Mouse (Mus musculus): ENCODE results near the gene Fancd2os. TPM values are rescaled to one million over a fixed set of nuclear protein-coding genes. Genes with fewer than 3 reads are reported as not detected.

Gene Fancd2os
- polyA plus RNA-seq, 1 experiment from 2014 or later: 0.17 TPM

DNA sequence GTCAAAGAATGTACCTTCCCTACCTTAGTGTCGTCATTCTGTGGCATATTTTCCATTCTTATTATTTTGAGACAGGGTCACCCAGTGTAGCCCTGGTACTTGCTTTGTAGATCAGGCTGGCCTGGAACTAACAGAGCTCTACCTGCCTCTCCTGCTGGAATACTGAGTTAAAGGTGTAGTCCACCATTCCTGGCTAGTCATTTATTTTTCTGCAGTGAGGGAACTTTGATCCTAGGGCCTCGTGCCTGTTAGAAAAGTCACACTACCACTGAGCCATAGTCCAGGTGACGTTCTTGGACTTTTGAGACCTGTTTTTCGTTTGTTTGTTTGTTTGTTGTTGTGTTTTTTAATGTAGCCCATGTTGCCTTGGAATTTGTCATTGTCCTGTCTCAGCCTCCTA, 38.7 kb upstream of the Fancd2os start:
- Histone ChIP-seq H3K9ac (no peak overlapping the region), H3K27ac (ENCODE audit: low read depth) (no peak overlapping the region), H3K4me1 (ENCODE audit: insufficient read depth) (no peaks in the 10 kb centered on the region), H3K4me2 (no peak overlapping the region), H3K4me3 (ENCODE audit: low read depth, low read length) (no peak overlapping the region), H3K27me3 (ENCODE audit: insufficient read depth, low read length) (no peaks in the 10 kb centered on the region), H3K9me3 (ENCODE audit: low read depth, low read length) (no peaks in the 10 kb centered on the region), H3K36me3 (ENCODE audit: insufficient read depth) (no peaks in the 10 kb centered on the region)
- 69% methylated on average over 4 of the region's 4 CpGs for WGBS
- no peak for TF ChIP-seq CTCF (IDR thresholded peaks at IDR 0.05; ENCODE audit: low read depth)
- no peak for DNase-seq
- ATAC-seq (ENCODE audit: insufficient read depth): no peak

- ATAC-seq (ENCODE audit: insufficient read depth): peak; percentile 97
- H3K4me2 ChIP-seq: peak within 1 kb of the TSS; percentile 73
- 7% methylated on average over 37 of the region's 37 CpGs for WGBS
- no peaks in the 10 kb centered on the region for H3K4me1 ChIP-seq (ENCODE audit: insufficient read depth)
- no peaks in the 10 kb centered on the region for H3K27me3 ChIP-seq (ENCODE audit: insufficient read depth, low read length)
- H3K9me3 ChIP-seq (ENCODE audit: low read depth, low read length): no peaks in the 10 kb centered on the region
- H3K36me3 ChIP-seq (ENCODE audit: insufficient read depth): no peaks in the 10 kb centered on the region
- H3K9ac ChIP-seq: peak within 1 kb of the TSS; percentile 62
- peak; percentile 99 for TF ChIP-seq CTCF (IDR thresholded peaks at IDR 0.05; ENCODE audit: low read depth)
- peak; percentile 96 for DNase-seq
- peak within 1 kb of the TSS; percentile 45 for H3K4me3 ChIP-seq (ENCODE audit: low read depth, low read length)
- H3K27ac ChIP-seq (ENCODE audit: low read depth): no peak within 1 kb of the TSS
These were observed 38.0 kb upstream of the Fancd2os start, which contains the start of gene Irak2 for GRCm38 (mm10) chr6:113638302-113639040. Gene Irak2 (plus strand): TSS chr6:113638467.

- Histone ChIP-seq H3K4me3 (ENCODE audit: low read depth, low read length) (no peak overlapping the region), H3K4me2 (no peak overlapping the region), H3K36me3 (ENCODE audit: insufficient read depth) (peaks cover 47% of the 10 kb centered on the region), H3K4me1 (ENCODE audit: insufficient read depth) (no peaks in the 10 kb centered on the region), H3K9ac (no peak overlapping the region), H3K9me3 (ENCODE audit: low read depth, low read length) (no peaks in the 10 kb centered on the region), H3K27me3 (ENCODE audit: insufficient read depth, low read length) (no peaks in the 10 kb centered on the region), H3K27ac (ENCODE audit: low read depth) (no peak overlapping the region)
- TF ChIP-seq CTCF (IDR thresholded peaks at IDR 0.05; ENCODE audit: low read depth): no peak
- DNase-seq: no peak
- no peak for ATAC-seq (ENCODE audit: insufficient read depth)
- 90% methylated on average over 4 of the region's 4 CpGs for WGBS
These were observed 32.3 kb upstream of the Fancd2os start for GRCm38 (mm10) chr6:113632863-113633262.

- no peaks in the 10 kb centered on the region for H3K9me3 ChIP-seq (ENCODE audit: low read depth, low read length)
- H3K4me3 ChIP-seq (ENCODE audit: low read depth, low read length): no peak overlapping the region
- H3K27me3 ChIP-seq (ENCODE audit: insufficient read depth, low read length): no peaks in the 10 kb centered on the region
- DNase-seq (no peak), ATAC-seq (ENCODE audit: insufficient read depth) (no peak)
- H3K9ac ChIP-seq: no peak overlapping the region
- 83% methylated on average over 5 of the region's 5 CpGs for WGBS
- H3K36me3 ChIP-seq (ENCODE audit: insufficient read depth): peaks cover 57% of the 10 kb centered on the region
- no peak for TF ChIP-seq CTCF (IDR thresholded peaks at IDR 0.05; ENCODE audit: low read depth)
- H3K4me1 ChIP-seq (ENCODE audit: insufficient read depth): no peaks in the 10 kb centered on the region
- no peak overlapping the region for H3K27ac ChIP-seq (ENCODE audit: low read depth)
- H3K4me2 ChIP-seq: no peak overlapping the region
These were observed 29.8 kb upstream of the Fancd2os start for GRCm38 (mm10) chr6:113630322-113630721.

GRCm38 (mm10) chr6:113624989-113625770, 24.7 kb upstream of the Fancd2os start:
- peak overlapping the region; percentile 76 for H3K4me3 ChIP-seq (ENCODE audit: low read depth, low read length)

DNA sequence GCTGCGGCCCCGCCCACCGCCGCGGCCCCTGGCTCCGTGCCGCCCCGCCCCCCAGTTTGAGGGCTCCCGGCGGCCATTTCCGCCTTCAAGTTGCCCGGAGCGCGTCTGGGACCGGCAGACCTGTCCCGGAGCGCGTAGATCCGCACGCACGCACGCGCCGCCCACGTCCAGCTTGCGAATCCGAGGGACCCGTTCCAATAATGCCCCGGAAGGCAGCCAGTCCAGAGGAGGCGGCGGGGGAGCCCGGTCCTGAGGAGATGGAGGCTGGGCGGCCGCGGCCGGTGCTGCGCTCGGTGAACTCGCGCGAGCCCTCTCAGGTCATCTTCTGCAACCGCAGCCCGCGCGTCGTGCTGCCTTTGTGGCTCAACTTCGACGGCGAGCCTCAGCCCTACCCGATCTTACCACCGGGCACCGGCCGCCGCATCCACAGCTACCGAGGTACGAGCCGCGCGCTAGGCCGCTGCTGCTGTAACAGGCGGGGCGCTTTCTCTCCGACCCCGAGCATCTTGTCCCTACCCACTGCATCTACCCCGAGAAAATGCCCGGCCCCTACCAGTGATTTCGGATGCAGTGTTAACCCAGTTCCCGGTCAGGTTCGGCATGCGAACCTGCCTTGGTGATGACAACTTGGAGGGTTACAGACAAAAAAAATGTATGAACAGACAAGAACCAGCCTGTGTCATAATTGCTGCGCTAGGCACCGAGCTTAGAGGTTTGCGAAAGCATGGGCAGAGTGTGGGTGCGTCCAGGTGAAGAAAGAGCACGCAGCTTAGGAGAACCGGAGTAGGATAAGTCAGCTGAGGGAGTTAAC, 23.6 kb upstream of the Fancd2os start, which contains the start of gene Vhl:
TSS of gene Vhl (plus strand) at position 19 of the 811 bp plus-strand sequence.
- Histone ChIP-seq H3K9ac (peak within 1 kb of the TSS; percentile 67), H3K36me3 (ENCODE audit: insufficient read depth) (peaks cover 20% of the 10 kb centered on the region), H3K4me1 (ENCODE audit: insufficient read depth) (no peaks in the 10 kb centered on the region), H3K4me3 (ENCODE audit: low read depth, low read length) (peak within 1 kb of the TSS; percentile 76), H3K27me3 (ENCODE audit: insufficient read depth, low read length) (no peaks in the 10 kb centered on the region), H3K27ac (ENCODE audit: low read depth) (peak within 1 kb of the TSS; percentile 86), H3K9me3 (ENCODE audit: low read depth, low read length) (no peaks in the 10 kb centered on the region), H3K4me2 (peak within 1 kb of the TSS; percentile 84)
- DNase-seq (peak; percentile 88), ATAC-seq (ENCODE audit: insufficient read depth) (peak; percentile 88)
- TF ChIP-seq CTCF (IDR thresholded peaks at IDR 0.05; ENCODE audit: low read depth): no peak
- under 1% methylated on average over 74 of the region's 76 CpGs for WGBS

More at GRCm38 (mm10) chr6:113624989-113625770, 24.7 kb upstream of the Fancd2os start:
- Histone ChIP-seq H3K9me3 (ENCODE audit: low read depth, low read length) (no peaks in the 10 kb centered on the region), H3K27ac (ENCODE audit: low read depth) (no peak overlapping the region), H3K36me3 (ENCODE audit: insufficient read depth) (peaks cover 31% of the 10 kb centered on the region), H3K4me2 (peak overlapping the region; percentile 84), H3K4me1 (ENCODE audit: insufficient read depth) (no peaks in the 10 kb centered on the region), H3K27me3 (ENCODE audit: insufficient read depth, low read length) (no peaks in the 10 kb centered on the region), H3K9ac (peak overlapping the region; percentile 67)
- no peak for TF ChIP-seq CTCF (IDR thresholded peaks at IDR 0.05; ENCODE audit: low read depth)
- DNase-seq (peak; percentile 66), ATAC-seq (ENCODE audit: insufficient read depth) (no peak)
- 32% methylated on average over 5 of the region's 5 CpGs for WGBS

Measured in lung, embryonic 14.5 days (tissue).